Mouse (Mus musculus) ES-E14 (cell line): ENCODE measurements at regions not wholly inside any gene's neighbourhood (a gene's known extent, or its start where the extent isn't known, plus 50 kb on each side); places are given as distances from the start of the nearest gene placed in this dataset.

Experiments used
- CHD2 ChIP-seq: IDR thresholded peaks from 2 replicates; pipeline ENCODE4 v1.6.1; 2014; ENCODE audit warnings: mild to moderate bottlenecking, low read depth, low read length, inconsistent platforms
- HCFC1 ChIP-seq: IDR thresholded peaks from 2 replicates; pipeline ENCODE4 v1.6.1; 2012; ENCODE audit warnings: low read length, inconsistent platforms, borderline replicate concordance; ENCODE audit not compliant: insufficient read depth
- MAFK ChIP-seq: IDR thresholded peaks from 2 replicates; pipeline ENCODE4 v1.6.1; 2014; ENCODE audit warnings: mild to moderate bottlenecking, low read depth, low read length, inconsistent platforms; ENCODE audit not compliant: insufficient read depth
- ZC3H11A ChIP-seq: IDR thresholded peaks from 2 replicates; pipeline ENCODE4 v1.6.1; 2012; ENCODE audit warnings: low read depth, mild to moderate bottlenecking, inconsistent platforms, low read length, borderline replicate concordance
- ZNF384 ChIP-seq: IDR thresholded peaks from 2 replicates; pipeline ENCODE4 v1.6.1; 2012; ENCODE audit warnings: low read depth, low read length, inconsistent platforms

- TF ChIP-seq CHD2 (no peak), MAFK (peak; percentile 80), ZNF384 (no peak), HCFC1 (no peak), ZC3H11A (no peak)
These were observed 139.7 kb upstream of the Ngly1 start for GRCm38 (mm10) chr14:16109414-16109813.
